Mouse (Mus musculus): ENCODE data around the gene Ap3d1. TPM values are rescaled to one million over a fixed set of nuclear protein-coding genes. Genes with fewer than 3 reads are reported as not detected.

The Ap3d1 gene
- total RNA-seq, 4 experiments from 2014 or later = 41.2 to 44.5 (median 43.4) TPM

DNA sequence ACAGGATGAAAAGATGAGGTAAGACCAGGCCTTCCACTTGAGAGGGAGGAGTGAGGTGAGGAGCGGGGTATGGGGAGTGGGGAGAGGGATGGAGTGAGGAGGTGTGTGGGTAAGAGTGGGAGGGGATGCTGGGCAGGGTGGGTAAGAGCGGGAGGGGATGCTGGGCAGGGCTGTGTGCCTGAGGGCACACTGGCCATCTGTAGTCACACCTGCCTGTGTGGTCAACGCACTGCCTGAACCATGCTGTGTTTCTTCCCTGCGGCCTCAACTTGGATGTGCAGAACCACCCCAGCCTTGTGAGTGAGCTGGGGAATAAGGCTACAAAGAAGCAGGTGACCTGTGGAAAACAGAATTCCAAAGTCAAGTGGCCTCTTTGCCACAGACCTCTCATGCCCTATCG is 37.6 kb downstream of the Ap3d1 start:
- no peak for DNase-seq (ENCODE audit: low spot score)

DNA sequence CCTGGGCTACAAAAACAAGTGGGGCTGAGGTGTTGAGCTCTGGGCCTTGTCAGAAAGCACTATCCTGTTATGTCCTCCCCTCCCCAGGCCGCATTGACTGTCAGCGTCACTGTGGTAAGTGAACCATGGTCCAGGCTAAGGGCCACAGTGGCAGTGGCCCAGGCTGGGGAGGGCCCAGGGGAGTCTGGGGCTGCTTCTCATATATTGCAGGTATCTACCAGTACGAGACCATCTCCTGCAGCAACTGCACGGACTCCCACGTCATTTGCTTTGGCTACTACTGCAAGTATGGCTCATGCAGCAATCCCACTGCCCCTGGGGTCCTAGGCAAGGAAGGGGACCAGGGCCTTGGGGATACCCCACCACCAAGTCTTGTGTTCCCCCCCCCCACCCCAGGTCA is 38.4 kb downstream of the Ap3d1 start:
- no peak for DNase-seq (ENCODE audit: low spot score)

DNA sequence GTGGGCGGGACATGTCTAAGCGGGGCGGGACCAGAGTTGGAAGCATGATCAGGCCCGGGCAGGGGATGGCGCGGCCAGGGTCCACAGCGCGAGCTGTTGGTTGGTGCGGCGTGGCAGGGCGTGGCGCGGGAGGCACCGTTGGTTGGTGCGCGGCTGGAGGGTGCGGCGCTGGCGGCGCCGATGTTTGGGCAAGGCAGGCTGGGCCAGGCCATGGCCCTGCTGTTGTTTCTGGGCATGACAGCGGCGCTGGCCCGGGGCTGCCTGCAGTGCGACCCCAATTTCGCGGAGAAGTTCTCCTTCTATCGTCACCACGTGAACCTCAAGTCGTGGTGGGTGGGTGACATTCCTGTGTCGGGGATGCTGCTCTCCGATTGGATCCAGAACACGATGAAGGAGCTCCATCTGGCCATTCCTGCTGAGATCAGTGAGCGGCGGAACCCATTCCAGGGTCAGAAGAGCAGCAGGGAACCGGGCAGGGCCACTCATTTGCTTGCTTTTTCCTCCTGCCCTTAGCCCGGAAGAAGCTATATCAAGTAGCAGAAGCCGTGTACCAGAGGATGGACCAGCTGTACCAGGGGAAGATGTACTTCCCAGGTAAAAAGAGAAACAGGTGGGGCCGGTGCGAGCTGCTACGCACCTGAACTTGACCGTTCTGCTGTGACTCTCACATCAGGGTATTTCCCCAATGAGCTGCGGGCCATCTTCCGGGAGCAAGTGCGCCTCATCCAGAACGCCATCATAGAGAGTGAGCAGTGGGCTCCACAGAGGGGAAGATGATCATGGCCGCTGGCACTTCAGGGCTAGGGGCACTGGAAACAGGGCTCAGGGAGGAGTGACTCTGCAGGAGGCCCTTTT is 39.3 kb downstream of the Ap3d1 start:
- peak; percentile 91 for DNase-seq (ENCODE audit: low spot score)

DNA sequence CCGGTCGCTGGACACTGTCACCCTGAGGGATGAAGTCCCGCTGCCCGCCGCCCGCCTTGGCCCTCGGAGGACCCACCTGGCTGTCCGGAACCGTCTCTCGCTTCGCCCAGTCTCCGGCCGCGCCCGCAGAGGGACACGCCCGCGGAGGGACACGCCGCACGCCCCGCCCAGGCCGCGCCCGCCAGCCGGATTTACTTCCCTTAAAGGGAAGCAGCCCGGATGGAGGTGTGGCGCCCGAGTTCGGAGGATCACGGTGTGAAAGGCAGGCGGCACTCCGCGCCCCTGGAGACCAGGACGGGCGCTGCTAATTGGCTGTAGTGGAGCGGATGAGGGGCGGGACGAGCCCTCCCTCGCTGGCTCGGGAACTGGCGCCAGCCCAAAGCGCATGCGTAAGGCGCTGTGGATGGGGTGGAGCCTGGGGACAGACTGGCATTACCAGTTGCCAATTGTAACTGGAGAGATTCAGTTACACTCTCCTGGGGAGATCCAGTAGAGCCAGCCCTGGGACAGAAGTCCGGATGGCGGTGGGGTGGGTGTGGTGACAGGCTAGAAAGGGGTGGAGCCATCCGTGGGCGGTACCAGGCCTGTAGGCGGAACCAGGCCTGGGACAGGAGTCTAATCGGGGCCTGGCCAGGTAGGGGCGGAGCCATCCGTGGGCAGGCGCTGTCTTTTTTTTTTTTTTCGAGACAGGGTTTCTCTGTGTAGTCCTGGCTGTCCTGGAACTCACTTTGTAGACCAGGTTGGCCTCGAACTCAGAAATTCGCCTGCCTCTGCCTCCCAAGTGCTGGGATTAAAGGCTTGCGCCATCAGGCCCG is 40.1 kb downstream of the Ap3d1 start, which contains the start of the genes Mob3a and Izumo4:
Mob3a (minus strand) TSS at position 257 of the 815 bp plus-strand sequence.
Izumo4 (plus strand) TSS at position 464 of the 815 bp plus-strand sequence.
- peak; percentile 99 for DNase-seq (ENCODE audit: low spot score)

DNA sequence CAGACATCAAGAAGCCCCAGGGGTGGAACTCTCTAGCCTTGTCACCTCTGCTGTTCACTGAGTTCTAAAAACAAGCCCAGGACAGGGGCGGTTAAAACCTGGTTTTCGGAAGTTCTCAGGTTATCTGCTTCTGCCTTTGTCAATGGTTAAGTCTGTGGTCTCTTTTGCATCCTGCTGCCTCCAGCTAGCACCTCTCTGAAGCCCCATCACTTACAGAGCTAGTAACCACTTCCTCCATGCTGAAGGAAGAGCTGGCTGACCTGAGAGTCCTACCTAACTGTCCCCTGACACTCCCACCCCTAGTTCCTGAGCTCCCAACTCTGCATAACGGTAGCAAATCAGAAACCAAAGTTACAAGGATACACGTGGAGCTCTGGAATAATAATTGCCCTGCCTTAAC is 41.3 kb downstream of the Ap3d1 start:
- no peak for DNase-seq (ENCODE audit: low spot score)

- no peak for DNase-seq (ENCODE audit: low spot score)
Observed at GRCm38 (mm10) chr10:80700038-80700504, 42.0 kb downstream of the Ap3d1 start.

DNA sequence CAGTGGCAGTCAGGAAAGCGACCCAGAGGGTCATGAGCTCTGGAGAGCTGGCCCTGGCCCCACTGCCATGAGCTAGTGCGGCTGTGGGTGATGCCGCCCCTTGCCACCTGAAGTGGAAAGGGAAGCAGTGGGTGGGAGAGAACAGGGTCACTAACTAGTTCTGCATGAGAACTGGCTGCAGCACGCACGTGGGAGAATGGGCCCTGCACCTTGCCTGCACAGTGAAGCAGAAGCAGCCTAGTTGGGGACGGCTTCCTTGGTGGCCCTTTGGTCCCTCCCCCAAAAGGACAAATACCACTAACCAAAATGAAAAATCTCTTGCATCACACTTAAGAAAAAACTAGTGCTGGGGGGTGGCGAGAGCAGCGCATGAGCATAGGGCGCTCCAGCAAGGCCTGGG is 43.5 kb downstream of the Ap3d1 start:
- DNase-seq (ENCODE audit: low spot score) = no peak

GRCm38 (mm10) chr10:80697812-80698211 is 44.3 kb downstream of the Ap3d1 start:
- no peak for DNase-seq (ENCODE audit: low spot score)

- DNase-seq (ENCODE audit: low spot score) = no peak
Observed at GRCm38 (mm10) chr10:80697393-80697787, 44.7 kb downstream of the Ap3d1 start.

DNA sequence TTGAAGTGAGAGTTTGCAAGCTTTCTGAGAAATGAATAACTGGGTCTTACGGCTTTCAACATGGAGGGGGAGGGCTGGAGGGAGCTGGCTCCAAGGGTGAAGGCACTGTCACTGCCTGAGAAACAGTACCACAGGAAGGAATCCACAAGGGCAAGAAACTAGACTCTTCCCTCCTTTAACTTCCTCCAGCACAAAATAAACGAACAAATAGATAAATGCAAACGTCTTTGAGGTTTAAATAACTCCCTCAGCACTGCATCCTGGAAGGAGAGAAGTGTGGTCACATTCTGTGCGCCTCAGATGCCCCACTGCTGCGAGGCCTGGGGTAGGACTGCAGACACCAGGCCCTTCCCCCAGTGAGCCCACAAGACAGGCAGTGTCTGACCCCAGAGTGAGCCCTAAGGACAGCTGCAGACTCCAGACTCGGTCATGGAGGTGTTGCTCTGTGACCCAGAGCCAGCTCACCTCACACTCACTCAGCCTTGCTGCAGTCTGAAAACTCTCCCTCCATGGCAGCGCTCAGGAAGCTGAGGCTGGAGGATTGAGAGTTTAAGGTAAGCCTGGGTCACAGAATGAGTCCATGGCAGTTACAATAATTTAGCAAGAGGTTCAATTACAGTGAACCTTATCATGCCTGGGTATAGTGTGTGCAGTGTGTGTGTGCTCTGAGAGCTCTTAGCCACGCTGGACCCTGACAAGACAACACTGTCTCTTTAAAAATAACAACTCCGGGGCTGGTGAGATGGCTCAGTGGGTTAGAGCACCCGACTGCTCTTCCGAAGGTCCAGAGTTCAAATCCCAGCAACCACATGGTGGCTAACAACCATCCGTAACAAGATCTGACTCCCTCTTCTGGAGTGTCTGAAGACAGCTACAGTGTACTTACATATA is 45.3 kb downstream of the Ap3d1 start:
- no peak for DNase-seq (ENCODE audit: low spot score)

DNA sequence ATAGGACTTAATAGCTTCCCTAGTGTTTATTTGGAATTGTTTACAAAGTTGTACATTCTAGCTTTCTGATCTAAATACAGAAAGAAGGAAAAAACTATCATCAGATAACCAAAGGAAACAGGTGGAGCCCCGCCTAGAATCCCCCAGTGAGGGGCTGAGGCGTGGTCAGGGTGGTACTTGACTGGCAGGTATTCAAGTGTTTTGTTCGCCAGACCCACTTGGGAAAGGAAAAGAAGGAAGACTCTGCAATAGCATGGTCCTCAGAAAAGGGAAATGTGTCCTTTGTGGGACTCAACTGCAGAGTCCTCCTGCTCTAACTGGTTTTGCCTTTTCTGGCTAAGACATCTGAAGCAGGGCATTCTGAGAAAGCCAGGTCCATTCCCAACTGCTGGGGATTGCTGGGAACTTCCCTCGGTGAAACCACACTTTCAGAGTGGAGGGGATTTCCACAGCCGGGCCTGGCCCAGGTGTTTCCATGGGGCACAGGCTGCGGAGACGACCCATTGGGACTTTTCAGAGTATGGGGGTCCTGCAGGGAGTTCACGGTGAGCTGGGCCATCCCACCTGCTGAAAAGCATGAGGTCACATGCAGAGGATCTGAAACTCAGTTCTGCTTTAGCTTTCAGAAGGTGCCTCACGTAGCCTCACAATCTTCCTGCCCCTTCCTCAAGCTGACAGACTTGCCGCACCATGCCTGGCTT is 46.1 kb downstream of the Ap3d1 start:
- DNase-seq (ENCODE audit: low spot score) = no peak

- DNase-seq (ENCODE audit: low spot score) = peak; percentile 67
Observed at GRCm38 (mm10) chr10:80695186-80695585, 46.9 kb downstream of the Ap3d1 start.

DNA sequence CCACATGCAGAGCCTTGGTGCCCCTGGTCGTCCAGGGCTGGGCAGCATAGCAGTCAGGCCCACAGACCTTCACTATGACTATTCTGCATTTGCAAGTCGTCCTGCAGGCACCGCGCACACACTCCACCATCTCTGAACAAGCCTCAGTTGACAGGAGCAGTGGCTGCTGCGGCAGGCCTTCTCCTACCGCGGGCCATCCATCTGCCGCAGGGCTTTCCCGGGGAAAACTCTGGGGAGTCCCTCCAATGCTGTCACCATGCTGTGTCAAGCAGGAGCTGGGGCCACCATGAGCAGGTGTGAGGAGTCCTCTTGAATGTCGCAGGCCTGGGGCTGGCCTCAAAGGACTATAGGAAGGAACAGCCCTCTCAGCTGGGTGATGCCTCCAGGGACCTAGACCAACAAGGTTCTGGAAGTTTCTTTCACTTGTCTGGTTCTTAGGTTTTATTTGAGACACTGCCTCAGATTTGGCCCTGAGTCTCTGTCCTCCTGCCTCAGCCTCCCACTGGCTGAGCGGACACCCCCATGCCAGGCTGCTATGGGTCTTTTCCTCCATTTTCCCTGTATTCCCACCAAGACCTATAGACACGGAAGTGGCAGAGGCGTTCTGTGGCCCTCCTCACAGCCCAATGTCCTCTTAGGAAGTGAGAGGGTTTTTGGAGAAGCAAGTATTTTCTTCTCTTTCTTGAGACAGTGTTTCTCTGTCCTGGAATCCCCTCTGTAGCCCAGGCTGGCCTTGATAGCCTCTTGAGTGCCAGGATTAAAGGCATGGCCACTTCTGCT is 47.7 kb downstream of the Ap3d1 start:
- DNase-seq (ENCODE audit: low spot score) = no peak

DNA sequence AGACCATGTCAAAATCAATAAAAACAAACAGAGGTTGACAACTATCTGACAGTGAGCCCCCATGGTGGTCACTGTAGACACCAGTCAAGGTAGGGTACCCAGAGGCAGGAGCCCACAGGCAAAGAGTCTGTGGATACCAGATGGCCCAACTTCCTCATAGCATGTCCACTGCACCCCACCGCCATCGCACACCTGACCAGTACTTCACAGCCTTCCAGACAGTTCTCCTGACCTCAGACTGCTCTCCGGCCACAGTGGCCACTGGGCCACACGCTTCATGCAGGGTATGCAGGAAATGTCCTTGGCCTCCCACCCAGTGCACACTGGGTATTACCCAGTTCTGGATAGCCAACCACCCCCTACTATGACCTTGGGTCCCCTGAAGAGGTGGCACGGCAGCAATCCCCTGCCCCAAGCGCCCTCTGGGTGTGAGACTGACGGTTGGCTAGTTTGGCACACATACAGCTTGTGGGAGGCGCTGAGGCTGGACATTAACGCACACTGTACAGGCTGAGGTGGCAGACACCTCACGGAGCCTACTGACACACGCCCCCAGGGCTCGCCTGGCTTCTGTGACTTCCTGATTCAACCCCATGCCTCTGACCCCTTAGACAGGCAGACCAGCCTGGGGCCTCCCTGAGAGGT is 48.5 kb downstream of the Ap3d1 start:
- no peak for DNase-seq (ENCODE audit: low spot score)

DNA sequence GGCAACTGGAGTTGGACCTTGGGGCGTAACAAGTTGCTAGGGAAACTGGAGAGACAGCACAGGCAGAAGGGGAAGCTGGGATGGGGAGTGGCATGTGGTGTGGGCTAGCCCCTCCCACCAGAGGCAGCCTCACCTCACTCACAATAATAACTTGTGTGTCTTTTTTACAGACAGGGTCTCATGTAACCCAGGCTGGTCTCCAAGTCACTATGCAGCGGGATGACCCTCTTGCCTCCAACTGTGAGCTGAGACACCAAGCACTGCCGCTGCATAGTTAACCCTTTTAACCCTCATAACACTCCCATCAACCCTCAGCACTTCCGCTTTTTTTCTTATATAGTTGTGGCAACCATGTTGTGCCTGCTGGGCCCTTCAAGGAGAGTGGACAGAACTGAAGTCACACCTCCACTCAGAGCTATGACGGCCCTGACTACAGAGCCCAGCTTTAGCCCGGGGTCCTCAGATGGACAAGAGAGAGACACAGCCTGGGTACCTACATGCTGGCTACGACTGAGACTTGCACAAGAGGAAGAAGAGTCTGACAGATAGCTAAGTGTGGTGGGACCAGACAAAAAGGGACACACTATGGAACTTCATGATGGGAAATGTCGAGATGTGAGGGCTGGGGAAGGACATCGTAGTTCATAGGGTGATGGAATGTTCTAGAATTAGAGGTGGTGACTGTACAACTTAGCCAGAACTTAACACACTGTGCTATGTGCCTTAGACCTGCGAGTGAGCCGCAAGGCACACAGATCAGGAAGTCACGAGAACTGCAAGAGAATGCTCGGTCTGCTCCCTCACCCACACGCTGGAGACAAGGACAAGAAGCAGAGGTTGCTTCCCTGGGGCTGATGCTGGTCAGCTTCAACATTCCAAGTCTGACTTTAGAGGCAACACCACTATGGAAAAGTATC is 49.6 kb downstream of the Ap3d1 start:
- DNase-seq (ENCODE audit: low spot score) = no peak

DNA sequence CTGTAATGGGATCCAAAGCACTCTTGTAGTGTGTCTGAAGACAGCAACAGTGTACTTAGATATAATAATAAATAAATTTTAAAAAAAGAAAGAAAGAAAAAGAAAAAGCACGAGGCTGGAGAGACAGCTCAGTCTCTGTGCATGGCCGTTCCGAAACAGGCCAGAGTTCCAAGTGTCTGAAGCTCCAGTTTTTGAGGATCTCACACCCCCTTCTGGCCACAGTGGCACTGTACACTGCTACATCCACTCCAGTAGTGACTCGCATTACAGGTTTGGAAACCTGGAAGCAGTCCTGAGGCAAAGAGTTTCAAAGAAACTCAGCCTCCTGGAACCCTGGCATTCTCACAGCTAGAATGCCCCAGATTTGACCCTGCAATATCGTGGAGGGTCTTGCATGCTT is 54.2 kb downstream of the Ap3d1 start:
- peak; percentile 77 for DNase-seq (ENCODE audit: low spot score)

DNA sequence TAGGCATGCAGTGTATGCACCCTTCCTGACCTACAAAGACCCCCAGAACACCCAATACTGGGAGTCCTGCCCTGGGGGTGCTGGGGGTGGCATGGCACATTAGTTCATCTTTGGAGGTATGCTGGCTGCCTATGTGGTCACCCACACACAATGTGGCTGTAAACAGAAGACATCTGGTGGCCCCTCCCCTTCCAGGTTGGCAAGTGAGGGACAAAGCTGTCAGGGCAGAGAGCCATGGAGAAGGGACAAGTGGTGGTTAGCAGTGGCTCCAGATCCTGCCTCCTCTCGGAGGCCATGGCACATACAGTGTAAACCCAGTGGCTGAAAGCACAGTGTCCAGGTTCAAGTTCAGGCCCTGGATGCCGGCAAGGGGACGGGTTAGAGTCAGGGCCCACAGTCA is 55.4 kb downstream of the Ap3d1 start:
- no peak for DNase-seq (ENCODE audit: low spot score)

DNA sequence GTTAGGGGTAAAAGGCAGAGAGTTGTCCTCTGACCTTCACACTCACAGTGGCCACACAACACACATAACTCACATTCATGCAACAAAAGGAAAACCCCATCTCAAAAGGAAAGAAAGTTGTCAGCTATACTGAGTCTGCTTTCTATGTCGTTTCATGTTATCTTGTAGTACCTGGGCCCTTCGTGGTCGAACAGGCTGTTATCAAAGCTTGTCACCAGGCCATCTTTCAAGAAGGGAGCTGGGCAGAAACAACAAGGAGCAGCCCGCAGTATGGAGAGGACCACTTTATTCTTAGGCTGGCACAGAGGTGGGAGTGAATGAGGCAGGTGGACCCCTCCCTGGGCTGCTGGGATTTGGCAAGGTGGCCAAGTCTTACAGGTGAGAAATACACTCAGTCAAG is 57.1 kb downstream of the Ap3d1 start:
- DNase-seq (ENCODE audit: low spot score) = no peak

Data from heart, adult 8-10 months (tissue).